Mouse (Mus musculus) CH12.LX (cell line): ENCODE data around the gene Tecta.

Experiments
- CHD2 ChIP-seq: IDR thresholded peaks from 2 replicates; pipeline ENCODE4 v1.6.1; 2011; ENCODE audit warnings: low read length, improper control_type of control experiment
- CTCF ChIP-seq, 2 experiments: IDR thresholded peaks in 1 of 2; conservative IDR thresholded peaks in 1 of 2; 2 replicates each; pipeline ENCODE4 v1.5.1; 2011 to 2012; ENCODE audit warnings: low read depth in 2 of 2, low read length in 2 of 2, improper control_type of control experiment in 1 of 2, inconsistent platforms in 1 of 2, mild to moderate bottlenecking in 1 of 2, moderate library complexity in 1 of 2
- EP300 ChIP-seq: IDR thresholded peaks from 2 replicates; pipeline ENCODE4 v1.6.1; 2011; ENCODE audit warnings: low read length, improper control_type of control experiment
- MAX ChIP-seq: IDR thresholded peaks from 2 replicates; pipeline ENCODE4 v1.6.1; 2011; ENCODE audit warnings: low read length, improper control_type of control experiment
- MAZ ChIP-seq: IDR thresholded peaks from 2 replicates; pipeline ENCODE4 v1.6.1; 2012; ENCODE audit warnings: low read depth, mild to moderate bottlenecking, inconsistent platforms, low read length, improper control_type of control experiment, moderate library complexity
- POLR2A ChIP-seq: IDR thresholded peaks from 2 replicates; pipeline ENCODE4 v1.6.1; 2011; ENCODE audit warnings: low read depth, mild to moderate bottlenecking, improper control_type of control experiment, low read length
- UBTF ChIP-seq: IDR thresholded peaks from 2 replicates; pipeline ENCODE4 v1.6.1; 2012; ENCODE audit warnings: low read depth, mild to moderate bottlenecking, inconsistent platforms, low read length, improper control_type of control experiment, moderate library complexity
- USF1 ChIP-seq: IDR thresholded peaks from 2 replicates; pipeline ENCODE4 v1.6.1; 2014; ENCODE audit warnings: low read depth, mild to moderate bottlenecking, inconsistent platforms, low read length, improper control_type of control experiment
- ZNF384 ChIP-seq: IDR thresholded peaks from 2 replicates; pipeline ENCODE4 v1.6.1; 2012; ENCODE audit warnings: low read depth, low read length, improper control_type of control experiment, inconsistent platforms

- no peak for TF ChIP-seq ZNF384
- no peak for TF ChIP-seq EP300
- TF ChIP-seq CTCF (conservative IDR thresholded peaks at IDR 0.05 in 1 of 2, IDR thresholded peaks at IDR 0.05 in 1 of 2; ENCODE audit: low read depth in 2 of 2, low read length in 2 of 2), result no peak
- no peak for TF ChIP-seq UBTF
- TF ChIP-seq CHD2, result no peak
- no peak for TF ChIP-seq MAX
- TF ChIP-seq USF1, result no peak
- no peak for TF ChIP-seq MAZ
- TF ChIP-seq POLR2A, result no peak
Observed at GRCm38 (mm10) chr9:42315816-42316215, 83.9 kb downstream of the Tecta start.
